Mouse (Mus musculus) MEL-GATA-1-ER (cell line): ENCODE measurements around the gene Smyd2.

Source experiments
- DNase-seq: peaks from one replicate; pipeline ENCODE4 v3.0.0-alpha.2; 2012; ENCODE audit warnings: low read depth; ENCODE audit errors: extremely low read depth

Smyd2 gene

GRCm38 (mm10) chr1:189921818-189922592 is at the start of gene Smyd2:
Smyd2 (minus strand) TSS chr1:189922363.
- DNase-seq = peak; percentile 33

- DNase-seq = no peak
Observed at GRCm38 (mm10) chr1:189970381-189970780, 48.2 kb upstream of the Smyd2 start.

DNA sequence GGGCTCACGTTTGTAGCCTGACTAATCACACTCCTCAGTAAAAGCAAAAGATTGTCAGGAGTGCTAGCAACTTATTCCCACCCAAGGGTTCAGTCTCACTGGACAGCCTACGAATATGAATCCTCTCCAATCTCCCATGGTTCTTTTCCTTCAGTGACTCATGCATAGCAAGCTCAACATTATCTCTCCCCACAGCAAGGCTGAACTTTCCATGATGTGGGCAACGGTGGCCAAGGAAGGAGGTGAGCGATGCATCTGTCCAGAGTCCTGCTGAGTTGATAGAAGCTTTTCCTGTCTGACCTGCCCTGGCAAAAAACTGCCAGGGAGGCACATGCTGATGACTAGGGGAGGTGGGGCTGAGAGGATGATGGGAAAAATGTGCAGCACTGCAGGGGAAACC is 45.9 kb upstream of the Smyd2 start:
- no peak for DNase-seq

DNA sequence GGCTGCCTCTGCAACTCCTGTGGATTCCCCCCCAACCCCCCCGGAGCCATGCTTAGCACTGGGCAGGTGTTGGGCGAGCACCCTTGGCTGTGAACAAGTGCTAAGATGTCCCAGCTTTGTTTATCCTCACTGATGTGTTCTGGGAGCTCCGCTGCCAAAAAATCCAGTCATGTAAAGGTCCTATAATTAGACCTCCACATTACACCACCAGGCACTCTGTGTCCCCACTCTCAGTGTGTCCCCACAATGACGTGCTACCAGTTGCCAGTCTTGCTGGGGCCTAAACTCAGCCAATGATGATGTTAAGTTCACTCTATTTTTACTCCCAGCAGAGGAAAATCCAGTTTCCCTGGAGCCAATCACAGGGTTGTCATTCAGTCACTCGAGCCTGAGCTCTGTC is 38.3 kb upstream of the Smyd2 start:
- no peak for DNase-seq

DNA sequence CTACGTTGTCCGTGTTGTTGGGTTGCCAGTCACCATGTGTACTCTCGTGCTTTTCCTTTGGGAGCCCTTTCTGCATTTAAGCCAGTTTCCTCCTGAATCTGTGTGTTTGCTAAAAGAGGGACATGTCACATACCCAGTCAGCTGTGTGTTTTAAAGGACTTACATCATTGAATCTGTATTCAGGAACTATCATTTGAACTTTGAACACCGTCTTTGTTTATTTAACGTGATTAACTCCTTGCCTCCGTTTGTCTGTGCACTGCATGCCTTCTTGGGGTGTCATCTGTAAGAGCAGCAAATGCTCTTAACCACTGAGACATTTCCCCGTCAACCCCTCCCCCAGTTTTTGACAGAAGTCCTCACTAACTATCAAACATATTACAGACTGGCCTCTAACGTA is 37.6 kb upstream of the Smyd2 start:
- DNase-seq = no peak

GRCm38 (mm10) chr1:189951861-189952260 is 29.7 kb upstream of the Smyd2 start:
- DNase-seq = no peak

DNA sequence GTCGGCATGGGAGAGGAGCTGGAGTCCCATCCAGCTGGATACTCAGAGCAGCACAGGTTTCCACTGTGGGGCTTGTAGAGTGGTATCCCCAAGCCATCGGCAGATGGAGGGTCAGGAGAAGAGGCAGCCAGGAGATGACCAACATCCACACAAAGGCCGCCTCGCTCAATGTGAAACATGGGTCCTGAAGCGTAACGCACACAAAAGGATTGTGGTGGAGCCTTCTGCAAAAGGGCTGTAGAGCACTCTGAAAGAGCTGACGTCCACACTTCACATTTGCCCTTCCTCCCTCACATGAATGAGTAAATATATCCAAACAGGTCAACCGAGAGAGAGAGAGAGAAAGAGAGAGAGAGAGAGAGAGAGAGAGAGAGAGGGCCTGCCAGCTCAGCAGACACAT is 25.2 kb upstream of the Smyd2 start:
- DNase-seq = no peak

DNA sequence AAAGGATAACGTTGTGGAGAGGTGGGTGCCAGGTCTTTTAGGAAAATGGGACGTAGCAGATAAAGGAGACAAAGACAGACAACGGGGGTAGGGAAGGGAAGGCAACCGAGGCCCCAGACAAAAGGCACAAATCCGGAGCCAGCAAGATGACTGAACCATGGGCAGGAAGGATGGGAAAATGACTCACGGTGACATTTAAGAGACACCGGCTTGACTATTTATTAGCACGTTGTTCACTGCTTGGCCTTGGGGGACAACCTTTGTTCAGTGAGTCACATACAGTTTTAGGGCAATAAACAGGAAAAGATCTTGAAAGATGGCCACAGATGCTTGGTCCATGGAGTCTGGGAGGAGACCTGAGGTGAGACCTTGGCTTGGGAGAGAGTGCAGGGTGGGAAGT is 24.0 kb upstream of the Smyd2 start:
- no peak for DNase-seq

- DNase-seq = no peak
Observed at GRCm38 (mm10) chr1:189941786-189942185, 19.6 kb upstream of the Smyd2 start.

DNA sequence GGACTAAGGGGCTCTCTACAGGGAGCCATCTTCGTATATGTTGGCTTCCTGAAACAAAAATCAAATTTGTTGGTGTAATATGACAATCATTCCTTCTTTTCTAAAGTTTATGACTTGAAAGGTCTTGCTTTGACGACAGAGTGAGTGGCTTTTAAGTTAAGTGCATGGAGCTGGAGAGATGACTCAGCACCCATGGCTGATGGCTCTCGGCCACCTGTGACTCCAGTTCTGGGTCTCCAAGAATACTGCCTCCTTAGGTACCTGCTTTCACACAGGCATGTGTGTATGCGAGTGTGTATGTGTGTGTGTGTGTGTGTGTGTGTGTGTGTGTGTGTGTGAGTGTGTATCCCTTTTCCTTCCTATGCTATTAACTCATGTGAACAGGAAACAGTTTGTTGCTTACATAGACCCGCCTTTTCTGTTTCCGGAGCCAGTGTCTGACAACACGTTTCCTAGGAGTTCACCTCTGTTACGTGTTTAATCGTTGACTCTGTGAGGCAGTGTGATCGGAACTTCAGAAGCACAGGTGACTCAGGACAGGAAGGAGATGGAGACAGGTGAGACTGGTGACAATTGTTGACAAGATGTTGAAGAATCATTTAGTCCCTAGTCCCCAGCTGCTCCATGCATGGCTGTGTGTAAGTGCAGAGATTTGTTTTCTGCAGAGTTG is 14.4 kb upstream of the Smyd2 start:
- DNase-seq = no peak

DNA sequence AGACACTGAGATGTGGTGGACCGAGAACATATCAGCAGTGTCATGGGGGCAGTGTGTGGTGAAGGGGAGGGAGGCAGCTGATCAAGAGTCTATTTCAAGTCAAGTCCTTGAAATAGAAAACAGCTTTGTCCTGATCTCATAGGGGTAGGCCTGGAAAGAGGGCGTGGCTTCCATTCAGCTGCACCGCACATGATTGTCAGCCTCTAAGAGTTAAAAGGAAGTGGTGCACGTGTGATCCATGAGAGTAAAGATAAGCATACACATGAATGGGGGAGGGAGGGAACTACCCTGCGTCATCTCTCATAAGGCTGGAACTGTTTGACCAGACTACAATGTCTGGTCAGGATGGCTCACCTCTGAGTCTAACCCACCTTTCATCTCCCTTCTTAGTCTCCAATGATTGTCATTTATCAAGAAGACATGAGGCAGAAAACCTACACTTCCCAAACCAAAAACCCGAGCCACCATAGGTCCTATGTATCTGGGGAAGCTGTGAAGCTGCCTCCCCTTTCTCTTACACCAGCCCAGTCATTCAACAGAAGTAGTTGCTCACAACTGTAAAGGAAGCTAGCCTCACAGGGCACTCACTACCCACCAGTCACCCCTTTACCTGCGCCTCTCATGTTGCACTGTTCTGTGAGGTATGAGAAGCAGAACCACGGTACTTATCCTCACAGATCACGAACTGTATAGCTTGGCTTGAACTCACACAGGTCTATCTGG is 11.5 kb upstream of the Smyd2 start:
- DNase-seq = peak; percentile 81

GRCm38 (mm10) chr1:189932976-189933375 is 10.8 kb upstream of the Smyd2 start:
- no peak for DNase-seq

GRCm38 (mm10) chr1:189932190-189932589 is 10.0 kb upstream of the Smyd2 start:
- no peak for DNase-seq

DNA sequence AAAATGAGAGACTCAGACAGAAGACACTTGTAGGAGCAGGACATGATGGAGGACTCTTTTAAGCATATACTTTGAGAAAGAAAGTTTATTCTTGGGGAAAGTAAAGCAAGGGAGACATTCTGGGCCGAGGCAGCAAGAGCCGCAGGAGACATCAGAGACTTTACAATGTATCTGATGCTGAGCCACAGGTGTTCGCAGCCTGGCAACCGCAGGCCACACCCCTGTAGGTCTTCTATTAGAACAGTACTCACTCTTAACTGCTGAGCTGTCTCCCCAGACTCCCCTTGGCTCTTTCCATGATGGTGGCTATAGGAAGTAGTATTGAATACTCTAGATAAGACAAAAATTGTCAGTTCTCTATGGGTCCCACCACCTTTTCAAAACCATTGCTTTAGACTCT is 7.7 kb upstream of the Smyd2 start:
- DNase-seq = no peak

- DNase-seq = peak; percentile 34
Observed at GRCm38 (mm10) chr1:189927644-189928043, 5.5 kb upstream of the Smyd2 start.

GRCm38 (mm10) chr1:189926279-189926678 is 4.1 kb upstream of the Smyd2 start:
- DNase-seq = no peak

DNA sequence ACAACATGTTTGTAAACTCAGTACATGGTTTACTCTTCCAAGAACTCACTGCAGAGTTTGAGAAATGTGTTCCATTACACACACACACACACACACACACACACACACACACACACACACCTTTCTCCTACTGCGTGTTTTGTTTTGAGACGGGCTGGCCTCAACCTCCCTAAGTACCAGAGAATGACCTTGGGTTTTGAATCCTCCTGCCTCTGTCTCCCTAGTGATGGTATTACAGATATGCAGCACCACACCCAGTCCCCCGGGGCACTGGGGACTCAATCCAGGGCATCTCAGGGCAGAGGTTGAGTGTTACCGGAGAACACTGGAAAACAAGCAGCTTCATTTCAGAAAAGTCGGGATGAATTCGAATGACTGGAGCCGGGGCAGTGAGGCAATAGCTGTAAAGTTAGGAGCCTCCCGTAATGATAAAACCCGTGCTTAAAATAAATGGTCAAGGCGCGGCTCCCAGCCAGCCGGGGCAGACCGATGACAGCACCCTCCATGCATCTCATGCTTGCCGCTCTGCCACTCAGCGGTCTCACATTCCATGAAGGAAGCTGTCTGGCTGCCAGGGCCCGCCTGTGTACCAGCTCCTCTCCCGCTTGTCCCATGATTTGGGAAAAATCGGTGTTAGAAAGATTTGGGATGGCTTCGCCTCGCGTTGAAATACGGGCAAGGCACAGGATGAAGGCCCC is 1.9 kb upstream of the Smyd2 start:
- DNase-seq = no peak

DNA sequence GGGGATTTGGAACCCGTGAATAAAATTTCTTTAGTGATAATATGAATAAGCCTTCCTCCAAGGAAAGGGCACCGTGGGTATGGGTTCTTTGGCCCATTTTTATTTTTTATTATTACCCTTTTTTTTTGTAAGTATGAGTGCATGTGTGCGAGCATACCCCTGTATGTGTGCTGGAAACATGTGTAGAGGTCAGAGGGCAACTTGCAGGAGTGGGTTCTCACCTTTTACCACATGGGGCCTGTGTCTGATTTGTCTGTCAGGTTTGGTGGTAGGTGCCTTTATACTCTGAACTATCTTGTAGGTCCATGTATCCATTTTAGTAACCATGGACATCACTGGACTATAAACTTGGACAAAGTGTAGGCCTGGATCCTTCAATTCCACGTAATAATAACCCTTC is 994 bp upstream of the Smyd2 start:
- DNase-seq = no peak

GRCm38 (mm10) chr1:189922721-189923120 is 558 bp upstream of the Smyd2 start:
- no peak for DNase-seq

DNA sequence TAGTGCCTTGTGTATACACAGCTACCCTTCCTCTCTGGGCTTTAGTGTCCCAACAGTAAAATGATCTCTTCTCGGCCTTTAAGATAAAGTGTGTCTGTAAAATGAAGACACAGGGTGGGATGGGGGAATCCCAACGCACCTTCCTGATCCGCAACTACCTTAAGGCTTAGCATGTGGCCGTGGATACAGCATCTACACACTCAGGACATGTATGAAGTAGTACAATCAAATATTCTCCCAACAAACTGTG is 670 bp downstream of the Smyd2 start:
- DNase-seq = no peak

DNA sequence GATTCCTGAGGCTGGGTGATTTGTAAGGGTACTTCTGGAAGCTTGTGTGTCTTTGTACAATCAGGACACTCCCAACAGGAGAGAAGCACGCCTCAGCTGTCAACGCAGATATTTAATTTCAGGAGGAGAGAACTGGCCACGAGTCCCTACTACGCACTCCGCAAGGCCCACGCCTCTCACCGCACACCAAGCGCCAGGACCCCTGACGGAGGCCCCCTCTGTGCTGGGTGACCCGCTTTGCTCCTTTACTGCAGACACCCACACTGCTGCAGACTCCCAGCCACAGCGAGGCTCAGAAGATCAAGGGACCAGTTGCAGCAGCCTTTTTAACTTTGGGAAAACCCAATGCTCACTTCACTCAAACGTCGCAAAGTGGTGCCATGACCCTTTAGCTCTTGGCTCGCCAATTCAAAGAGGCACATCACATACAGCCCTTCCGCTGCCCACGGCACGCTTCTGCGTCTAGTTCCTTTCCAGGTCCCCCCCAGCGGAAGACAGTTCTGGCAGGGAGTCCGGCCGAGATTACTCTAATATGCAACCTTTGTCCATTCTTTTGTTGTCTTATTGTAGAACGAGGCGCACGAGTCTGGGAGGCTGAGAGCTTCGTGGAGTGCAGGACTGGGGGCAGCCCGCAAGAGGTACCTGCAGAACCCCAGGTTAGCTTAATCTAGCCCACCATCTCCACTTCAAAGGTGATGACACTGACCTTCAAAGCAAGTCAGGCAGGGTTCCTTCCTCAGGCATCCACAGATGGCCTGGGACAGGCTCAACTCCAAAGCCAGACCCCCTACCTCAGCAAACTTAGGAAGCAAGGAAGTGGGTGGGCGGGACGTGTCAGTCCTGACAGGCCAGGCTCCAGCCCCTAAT is 1.2 kb downstream of the Smyd2 start:
- DNase-seq = no peak
